Mouse (Mus musculus): ENCODE results near the gene Anapc11.

DNA sequence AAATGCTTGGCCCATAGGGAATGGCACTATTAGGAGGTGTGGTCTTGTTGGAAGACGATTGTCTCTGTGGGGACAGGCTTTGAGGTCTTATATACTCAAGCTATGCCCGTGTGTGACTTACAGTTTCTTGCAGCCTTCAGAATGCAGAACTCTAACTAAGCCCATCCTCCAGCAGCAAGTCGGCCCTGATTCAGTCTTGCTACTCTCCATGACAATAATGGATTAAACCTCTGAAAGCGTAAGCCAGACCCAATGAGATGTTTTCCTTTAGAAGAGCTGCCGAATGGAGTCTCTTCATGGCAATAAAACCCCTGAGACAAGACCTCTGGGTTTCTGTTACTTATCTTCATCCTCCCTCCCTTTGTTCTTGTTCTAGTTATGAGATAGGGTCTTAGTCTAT, 36.6 kb downstream of the Anapc11 start:
- no peak for TF ChIP-seq CTCF (IDR thresholded peaks at IDR 0.05; ENCODE audit: low read depth)
- TF ChIP-seq EP300 (IDR thresholded peaks at IDR 0.05; ENCODE audit: low read depth), result no peak
